Mouse (Mus musculus): ENCODE data around the gene Amotl1.
A peak's percentile ranks its signal among the peaks of the same experiment; 100 is the strongest.
"Not testable (repeated sequence)": the region's sequence is repeated elsewhere in the genome, so short reads cannot be mapped to it uniquely, and the experiment has no call there.

Gene Amotl1

DNA sequence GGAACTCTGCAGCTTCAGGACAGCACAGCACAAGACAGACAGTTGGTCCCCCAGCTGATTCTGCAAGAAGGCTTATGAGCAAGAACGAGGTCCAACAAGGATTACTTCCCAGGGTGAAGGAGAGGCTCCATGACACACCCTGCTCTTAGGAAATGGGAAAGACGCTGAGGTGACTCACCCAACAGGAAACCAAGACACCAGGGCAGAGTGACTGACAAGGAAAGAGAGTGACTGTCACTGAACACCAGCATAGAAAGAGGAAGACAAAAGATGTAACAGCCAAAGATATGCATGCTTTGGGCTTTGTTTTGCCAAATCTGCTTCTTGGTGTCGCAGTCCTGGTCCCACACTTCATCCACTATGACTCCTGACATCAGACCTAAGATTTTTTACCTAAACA is 40.5 kb downstream of the Amotl1 start:
- no peak for DNase-seq (ENCODE audit: low spot score)

DNA sequence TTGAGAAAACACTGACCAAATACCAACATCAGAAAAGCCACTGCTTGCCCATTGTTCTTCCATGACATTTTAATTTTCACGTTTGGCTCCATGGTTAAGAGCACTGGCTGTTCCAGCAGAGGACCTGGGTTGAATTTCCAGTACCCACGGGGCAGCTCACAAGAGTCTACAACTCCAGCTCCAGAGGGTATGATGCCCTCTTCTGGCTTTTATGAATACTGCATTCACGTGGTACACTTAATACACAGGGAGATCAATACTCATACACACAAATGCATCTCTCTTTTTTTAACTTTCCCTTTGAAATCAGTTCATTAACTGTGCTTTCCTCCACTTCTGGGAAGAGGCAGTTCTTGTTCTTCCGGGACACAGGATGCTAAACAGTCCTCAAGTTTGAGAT is 41.4 kb downstream of the Amotl1 start:
- no peak for DNase-seq (ENCODE audit: low spot score)

DNA sequence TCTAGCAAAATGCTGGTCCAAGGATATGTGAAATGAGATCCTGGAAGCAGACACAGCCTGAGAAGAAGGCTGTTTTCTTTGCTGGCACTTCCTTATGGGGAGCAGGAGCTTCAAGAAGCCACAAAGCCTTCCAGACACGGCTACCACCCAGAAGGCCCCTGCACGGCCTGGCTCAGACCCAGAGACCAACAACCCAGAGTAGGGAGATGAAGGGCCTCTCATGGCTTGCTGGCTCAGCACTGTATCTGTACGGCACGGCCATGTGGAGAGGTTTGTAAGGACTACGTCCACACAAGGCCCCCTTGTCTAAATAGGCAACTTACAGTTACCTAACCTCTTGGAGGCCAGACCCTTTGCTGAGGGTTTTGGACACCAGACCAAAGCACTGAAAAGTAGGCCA is 45.1 kb downstream of the Amotl1 start:
- no peak for DNase-seq (ENCODE audit: low spot score)

DNA sequence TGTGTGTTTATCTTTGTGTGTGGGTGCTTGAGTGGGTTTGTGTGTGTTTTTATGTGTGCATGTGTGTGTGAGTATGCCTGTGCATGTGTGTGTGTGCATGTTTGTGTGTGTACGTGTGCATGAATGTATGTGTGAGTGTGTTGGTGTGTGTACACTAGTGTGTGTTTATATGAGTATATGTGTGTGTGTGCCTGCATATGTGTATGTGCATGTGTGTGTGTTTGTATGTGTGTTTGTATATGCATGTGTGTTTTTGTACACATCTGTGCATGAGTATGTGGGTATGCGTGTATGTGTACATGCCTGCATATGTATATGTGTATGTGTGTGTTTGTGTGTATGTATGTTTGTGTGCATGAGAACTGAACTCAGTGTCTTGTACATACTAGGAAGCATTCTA is 46.7 kb downstream of the Amotl1 start:
- no peak for DNase-seq (ENCODE audit: low spot score)

DNA sequence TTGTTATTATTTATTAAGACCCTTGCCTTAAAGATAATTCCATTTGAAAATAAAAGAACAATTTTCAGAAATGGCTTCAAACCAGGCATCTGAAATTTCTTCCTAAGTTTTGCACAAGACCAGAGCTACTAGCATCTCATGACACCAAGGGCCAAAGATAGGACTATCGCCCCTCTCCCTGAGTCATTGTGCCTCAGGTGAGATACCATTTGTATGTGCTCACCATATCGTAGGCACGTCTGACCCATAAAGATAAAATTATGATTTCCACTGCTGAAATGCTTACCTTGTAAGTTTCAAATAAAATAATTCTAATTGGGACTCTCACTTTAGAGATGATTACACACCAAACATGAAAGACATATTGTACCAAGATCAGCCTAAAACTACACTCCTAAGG is 47.4 kb downstream of the Amotl1 start:
- no peak for DNase-seq (ENCODE audit: low spot score)

DNA sequence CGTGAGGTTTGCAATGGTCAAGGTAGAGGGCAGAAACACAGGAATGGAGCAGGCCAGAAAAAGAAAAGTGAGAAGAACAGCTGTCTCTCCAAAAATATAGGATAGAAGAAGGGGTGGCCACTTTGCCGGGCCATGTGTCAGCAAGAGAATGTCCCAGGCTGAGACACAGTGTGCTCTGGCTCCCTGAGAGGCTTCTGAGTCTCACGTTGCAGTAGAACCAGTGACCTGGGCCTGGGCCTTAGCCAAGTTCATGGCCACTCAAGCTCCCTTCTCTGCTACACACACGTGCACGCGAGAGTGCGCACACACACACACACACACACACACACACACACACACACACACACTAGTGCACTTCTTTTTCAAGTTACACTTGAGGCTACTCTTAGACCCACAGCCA is 48.0 kb downstream of the Amotl1 start:
- DNase-seq (ENCODE audit: low spot score) = no peak

DNA sequence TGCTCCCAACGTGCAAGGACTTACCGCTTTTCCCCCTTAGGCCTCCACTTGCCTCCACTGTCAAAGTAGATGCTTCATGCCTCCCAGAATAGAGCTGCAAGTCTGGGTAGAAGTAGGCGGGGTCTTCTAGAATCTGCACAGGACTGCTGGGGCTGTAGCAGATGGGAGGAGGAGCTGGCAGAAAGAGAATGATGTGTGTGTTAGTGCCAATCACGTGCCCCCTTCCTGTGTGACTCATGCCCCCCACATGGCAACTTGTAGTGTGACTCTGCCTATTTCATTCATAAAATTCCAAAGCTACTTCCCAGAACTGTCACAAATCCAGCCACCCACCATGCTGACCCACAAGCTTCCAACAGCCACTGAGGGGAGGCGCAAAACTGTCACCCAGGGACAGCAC is 48.4 kb downstream of the Amotl1 start:
- no peak for DNase-seq (ENCODE audit: low spot score)

DNA sequence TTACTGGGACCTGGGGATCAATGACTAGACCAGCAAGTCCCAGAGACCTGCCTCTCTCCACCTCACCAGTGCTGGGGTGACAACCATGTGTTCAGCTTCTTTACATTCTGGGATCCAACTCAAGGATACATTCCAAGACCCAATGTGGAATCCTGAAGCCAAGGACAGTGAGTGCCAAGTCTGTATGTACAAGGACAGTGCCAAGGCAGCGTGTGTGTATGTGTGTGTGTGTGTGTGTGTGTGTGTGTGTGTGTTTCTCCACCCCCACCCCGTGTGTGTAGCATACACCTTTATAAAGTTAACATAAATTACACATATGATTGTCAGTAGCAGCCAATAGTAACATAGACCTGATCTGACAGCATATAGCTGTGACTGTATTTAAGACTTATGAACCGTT is 49.0 kb downstream of the Amotl1 start:
- no peak for DNase-seq (ENCODE audit: low spot score)

DNA sequence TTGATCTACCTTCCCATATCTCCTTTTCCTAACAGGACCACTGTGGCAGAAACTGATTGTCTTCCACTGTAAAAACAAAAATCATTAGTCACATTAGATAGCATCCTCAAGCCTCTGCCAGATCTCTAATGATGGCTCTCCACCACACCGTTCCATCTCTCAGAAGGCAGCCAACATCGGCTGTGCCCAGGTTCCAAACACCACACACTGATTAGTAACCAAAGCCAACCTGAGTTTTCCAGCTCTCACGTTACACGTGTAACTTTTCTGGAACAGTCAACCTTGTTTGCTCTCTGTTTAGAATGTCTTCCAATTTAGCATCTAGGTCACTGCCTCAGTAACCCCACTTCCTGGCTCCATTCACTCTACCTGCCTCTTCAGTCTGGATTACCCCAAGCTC is 51.0 kb downstream of the Amotl1 start:
- DNase-seq (ENCODE audit: low spot score) = no peak

DNA sequence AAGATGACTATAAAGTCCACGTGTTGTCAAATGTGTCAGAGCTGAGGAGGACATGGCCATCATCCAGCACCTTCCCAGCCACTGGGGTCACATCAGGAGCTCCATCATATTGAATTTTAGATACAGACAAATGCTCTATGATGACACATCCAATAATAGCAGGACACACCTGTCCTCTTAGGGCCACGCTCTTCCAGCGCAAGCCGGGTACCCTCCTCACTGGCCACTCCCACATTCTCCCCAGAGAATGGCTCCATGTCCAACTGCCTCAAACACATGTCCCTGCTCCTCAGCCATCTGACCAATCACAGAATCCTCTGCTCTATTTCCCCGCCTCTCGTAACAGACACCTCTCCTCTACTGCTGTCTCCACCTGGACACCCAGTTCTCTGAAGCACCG is 54.2 kb downstream of the Amotl1 start:
- no peak for DNase-seq (ENCODE audit: low spot score)

DNA sequence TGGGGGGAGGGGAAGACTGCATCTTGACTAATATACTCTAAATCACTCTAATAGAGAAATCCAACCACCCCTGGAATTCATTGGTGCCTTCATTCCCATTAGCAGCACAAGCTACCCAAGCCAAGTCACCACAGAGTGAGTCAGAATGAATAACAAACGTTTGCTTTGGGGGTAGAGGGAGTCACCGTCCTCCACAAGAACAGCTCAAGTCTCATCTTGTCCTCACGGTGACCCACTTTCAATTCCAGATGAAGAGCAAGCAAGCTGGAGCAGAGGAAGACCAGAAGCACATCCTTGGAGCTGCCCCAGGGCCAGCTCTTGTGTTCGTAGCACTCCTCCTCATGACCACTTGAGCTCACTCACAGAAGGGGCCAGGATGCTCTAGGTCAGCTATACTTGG is 56.2 kb downstream of the Amotl1 start:
- DNase-seq (ENCODE audit: low spot score) = no peak

DNA sequence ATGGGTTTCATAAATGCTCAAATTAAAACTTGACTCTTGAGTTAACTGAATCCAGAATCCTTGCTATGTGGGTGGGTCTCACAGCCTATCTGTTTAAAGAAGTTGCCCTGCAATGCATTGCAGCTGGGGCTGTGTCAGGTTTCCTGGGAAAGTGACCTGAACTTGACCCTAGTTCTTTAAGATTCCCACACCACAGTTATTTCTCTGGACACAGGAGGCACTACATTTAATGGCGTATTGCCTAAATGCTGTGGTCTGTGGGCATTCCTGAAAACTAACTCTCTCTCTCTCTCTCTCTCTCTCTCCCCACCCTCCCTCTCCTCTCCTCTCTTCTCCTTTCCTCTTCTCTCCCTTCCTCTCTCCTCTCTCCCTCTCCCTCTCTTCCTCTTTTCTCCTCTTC is 59.2 kb downstream of the Amotl1 start:
- DNase-seq (ENCODE audit: low spot score) = no peak

DNA sequence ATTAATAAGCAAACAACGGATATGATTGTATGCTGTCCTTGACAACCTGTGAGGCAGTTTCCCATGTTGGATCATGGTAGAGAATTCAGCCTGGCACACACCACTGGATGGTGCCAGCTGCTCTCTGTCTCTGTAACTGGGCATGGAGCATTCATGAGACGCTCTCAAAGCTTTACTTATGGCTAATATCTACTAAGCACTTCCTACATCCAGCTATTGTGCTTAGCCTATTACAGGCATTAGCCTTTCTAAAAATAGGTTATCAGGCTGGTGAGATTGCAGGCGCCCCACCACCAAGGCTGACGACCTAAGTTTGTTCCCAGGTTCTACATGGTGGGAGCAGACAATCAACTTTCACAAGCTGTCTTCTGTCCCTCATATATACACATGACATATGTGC is 65.9 kb downstream of the Amotl1 start:
- DNase-seq (ENCODE audit: low spot score) = no peak

DNA sequence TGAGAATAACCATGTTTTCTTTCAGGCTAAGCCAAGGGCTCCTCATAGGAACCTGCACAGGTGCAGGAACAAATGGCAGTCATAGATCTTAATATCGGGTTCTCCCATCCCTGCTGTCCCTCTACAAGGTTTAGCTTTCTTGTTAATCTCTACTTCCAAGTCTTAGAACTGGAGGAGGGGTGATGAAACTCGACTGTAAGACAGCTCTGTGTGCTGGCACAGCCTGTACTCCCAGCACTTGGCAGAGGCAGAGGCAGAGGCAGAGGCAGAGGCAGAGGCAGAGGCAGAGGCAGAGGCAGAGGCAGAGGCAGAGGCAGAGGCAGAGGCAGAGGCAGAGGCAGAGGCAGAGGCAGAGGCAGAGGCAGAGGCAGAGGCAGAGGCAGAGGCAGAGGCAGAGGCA is 68.5 kb downstream of the Amotl1 start:
- not testable (repeated sequence) for DNase-seq (ENCODE audit: low spot score)

DNA sequence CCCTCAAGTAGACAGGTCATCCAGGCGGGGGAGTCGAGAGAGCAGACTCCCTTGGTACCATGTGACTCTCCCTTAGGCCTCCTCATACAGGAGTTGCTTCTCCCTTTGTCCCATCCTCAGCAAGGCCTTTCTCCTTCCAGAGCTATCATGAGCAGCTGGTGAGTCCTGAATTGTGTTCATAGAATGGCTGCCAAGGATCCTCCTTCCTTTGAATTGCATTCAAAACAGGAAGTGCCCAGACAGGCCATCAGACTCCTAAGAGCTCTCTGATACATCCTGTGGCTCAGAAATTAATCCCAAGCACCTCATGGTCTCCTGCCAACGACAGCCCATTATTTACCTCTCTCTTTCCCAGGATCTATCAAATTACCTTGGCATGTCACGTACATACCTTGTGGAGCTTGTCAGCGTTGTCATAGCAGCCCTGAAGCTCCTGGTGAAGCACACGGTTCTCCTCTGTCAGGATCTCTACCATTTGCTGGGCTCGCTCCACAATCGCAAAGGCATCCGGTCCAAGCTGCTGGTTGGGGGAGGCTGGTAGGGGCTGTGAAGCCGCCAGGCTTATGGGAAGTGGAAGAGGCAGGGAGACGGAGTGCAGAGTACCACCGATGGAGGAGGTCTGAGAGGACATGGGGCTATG is 70.0 kb downstream of the Amotl1 start:
- DNase-seq (ENCODE audit: low spot score) = peak; percentile 7

DNA sequence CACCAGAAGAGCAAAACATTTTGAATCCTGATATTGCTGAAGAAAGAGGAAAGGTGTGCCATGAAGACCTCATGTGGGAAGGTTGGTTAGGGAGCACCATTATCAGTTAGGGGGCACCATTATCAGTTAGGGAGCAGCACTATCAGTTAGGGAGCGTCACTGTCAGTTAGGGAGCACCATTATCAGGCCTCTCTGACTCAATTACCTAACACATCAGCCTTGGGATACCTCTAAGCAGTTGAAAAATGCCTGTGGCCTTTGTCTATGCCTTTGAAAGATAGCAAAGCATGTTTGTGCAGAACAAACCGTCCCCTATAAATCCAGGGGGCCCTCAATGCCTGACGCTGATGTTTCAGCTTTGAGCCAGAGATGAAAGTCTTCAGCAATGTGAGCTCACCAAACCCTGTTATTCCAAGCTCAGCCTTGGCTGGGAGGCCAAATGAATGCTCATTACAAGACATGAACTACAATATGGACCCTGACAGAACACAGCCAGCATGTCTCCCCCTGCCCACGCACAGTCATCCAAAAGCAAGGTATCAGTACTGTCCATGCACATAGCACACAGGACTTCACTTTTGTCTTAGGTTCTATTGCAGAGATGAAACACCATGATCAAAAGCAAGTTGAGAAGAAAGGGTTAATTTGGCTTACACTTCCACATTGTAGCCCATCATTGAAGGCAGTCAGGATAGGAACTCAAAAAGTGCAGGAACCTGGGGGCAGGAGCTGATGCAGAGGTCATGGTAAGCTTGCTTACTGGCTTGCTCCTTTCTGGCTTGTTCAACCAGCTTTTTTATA is 75.5 kb downstream of the Amotl1 start:
- DNase-seq (ENCODE audit: low spot score) = no peak

DNA sequence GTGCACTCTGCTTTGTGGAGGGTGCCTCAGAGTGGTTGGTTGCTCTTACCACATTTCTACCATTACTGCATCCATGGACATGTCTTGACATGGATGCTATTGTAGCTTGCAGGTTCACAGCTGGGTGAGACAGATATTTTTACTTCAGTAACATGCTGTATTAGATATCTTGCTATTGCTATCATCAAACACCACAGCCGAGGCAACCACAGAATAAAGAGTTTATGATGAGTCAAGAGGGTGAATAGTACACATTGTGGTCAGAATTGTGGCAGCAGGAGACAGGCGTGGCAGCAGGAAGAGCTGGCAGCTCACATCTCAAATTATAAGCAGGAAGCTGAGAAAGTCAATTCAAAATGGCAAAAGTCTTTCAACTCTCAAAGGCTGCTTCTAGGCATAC is 76.4 kb downstream of the Amotl1 start:
- no peak for DNase-seq (ENCODE audit: low spot score)

DNA sequence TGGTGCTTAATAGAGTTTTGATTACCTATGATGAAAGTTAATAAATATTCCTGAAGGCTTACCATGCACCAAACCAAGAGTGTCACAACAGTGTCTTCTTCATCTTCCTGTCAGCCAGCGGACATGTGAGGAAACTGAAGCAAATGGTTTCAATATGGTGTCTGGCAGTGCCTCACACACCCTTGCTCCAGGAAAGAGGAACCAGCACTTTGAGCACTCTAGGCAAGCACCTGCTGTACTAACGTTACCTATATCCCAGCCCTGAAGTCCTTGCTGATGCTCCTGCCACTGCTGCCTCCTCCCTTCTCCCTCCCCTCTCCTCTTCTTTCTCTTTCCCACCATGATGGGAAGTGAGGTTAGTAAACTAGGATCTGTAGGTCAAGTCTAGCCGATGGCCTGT is 80.4 kb downstream of the Amotl1 start:
- no peak for DNase-seq (ENCODE audit: low spot score)

DNA sequence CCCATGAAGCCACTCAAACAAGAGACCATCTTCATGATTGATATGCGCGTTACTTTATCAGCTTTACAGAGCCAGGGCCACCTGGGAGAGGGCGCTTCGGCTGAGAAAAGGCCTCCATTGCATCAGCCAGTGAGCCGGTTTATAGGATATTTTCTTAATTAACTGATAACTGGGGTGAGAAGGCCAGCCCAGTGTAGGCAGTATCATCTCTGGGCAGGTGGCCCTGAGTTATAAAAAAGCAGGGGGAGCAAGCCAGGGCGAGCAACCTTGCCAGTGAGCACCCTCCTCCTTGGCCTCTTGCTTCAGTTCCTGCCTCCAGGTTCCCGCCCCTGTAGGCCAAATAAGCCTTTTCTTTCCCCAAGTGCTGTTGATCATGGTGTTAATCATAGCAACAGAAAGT is 81.5 kb downstream of the Amotl1 start:
- DNase-seq (ENCODE audit: low spot score) = no peak

DNA sequence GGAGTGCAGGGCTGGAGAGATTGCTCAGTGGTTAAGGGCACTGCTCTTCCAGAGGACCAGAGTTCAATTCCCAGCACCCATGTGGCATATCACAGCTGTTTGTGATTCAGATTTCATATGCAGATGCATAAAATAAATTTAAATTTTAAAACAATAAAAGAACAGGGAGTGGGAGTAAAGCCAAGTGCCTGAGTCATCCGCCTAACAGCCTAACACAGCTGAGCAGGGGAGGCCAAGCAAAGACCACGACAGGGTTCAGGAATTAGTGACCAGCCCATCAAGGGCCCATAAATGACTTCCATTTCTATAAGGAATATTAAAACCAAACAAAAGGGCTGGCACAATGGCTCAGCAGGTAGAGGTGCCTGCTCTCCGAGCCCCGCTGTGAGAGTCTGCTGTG is 84.3 kb downstream of the Amotl1 start:
- DNase-seq (ENCODE audit: low spot score) = no peak

DNA sequence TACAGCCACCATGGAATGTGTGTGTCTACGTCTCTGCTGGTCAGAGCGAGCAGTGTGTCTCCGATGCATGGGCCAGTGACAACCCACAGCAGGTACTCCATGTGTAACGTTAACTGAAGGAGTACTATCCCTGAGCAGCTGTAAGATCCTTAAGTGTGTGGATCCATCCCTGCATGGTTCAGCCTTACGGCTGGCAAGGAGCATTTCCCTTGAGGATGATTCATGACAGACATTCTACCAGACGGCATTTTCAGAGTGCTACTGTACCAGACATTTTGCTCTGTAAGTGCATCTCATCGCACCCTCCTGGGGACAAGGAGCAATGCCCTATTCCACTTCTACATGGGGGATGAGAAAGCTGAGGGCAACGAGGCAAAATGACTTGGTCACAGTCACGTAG is 84.9 kb downstream of the Amotl1 start:
- DNase-seq (ENCODE audit: low spot score) = no peak

DNA sequence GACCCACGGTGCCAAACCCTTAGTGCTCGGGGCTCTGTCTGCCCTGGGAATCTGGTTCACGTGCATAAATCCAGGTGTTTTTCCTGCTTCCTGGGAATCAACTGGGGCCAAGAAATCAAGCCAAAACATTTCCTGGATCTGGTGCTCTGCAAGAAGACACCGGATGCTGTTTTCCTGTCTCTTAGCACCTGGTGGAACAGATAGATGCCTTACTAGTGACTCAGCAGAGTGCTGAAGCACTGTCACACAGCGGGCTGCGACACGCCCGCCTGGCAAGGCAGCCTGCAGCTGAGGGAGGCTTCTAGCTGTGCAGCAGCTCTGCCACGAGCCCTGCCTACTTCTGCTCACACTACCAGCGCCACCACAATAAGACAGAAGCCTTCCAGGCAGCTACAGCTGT is 85.4 kb downstream of the Amotl1 start:
- DNase-seq (ENCODE audit: low spot score) = no peak

DNA sequence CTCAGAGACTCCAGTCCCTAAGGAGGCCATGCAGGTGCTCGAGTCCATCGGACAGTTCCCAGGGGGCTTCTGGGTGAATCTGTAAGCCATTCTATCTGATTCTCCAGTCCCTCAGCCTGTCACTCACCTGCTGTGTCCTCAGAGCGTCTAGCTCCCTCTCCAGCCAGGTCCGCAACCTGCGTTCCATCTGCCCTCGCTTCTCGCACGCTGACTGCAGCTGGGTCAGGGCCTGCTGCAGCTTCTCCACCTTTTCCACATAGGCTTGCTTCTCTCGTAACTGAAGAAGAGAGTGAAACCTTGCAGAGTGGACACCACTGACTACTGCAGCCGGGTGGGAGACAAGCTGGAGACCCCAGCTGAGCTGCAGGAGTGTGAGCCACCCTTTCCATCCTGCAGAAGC is 86.5 kb downstream of the Amotl1 start:
- no peak for DNase-seq (ENCODE audit: low spot score)

DNA sequence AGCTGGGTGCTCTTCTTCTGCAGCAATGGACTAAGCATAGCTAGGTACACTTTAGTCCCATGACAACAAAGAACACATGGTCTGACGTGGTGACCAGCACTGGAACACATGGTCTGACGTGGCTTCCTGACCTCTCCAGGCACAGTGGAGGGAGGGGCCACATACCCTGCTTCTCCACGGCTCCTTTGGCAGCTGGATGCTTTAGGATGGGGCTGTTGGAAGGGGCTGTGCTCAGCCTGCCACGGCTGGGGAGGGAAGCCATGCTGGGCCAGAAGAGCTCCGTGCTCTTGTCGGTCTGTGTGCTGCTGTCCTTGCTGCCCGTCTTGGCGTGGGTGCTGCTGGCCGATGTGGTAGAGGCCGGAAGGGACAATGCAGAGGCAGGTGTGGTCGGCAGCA is 96.5 kb downstream of the Amotl1 start:
- DNase-seq (ENCODE audit: low spot score) = no peak
